Mouse (Mus musculus) right cerebral cortex, adult 2 months (tissue): ENCODE measurements around the gene Pilrb1.
"Not testable (repeated sequence)": the region's sequence is repeated elsewhere in the genome, so short reads cannot be mapped to it uniquely, and the experiment has no call there.

Experiments used
- DNase-seq, 2 experiments: peaks; one replicate each; pipeline ENCODE4 v3.0.0; 2021 to 2022; ENCODE audit warnings: low spot score in 2 of 2

Gene Pilrb1

DNA sequence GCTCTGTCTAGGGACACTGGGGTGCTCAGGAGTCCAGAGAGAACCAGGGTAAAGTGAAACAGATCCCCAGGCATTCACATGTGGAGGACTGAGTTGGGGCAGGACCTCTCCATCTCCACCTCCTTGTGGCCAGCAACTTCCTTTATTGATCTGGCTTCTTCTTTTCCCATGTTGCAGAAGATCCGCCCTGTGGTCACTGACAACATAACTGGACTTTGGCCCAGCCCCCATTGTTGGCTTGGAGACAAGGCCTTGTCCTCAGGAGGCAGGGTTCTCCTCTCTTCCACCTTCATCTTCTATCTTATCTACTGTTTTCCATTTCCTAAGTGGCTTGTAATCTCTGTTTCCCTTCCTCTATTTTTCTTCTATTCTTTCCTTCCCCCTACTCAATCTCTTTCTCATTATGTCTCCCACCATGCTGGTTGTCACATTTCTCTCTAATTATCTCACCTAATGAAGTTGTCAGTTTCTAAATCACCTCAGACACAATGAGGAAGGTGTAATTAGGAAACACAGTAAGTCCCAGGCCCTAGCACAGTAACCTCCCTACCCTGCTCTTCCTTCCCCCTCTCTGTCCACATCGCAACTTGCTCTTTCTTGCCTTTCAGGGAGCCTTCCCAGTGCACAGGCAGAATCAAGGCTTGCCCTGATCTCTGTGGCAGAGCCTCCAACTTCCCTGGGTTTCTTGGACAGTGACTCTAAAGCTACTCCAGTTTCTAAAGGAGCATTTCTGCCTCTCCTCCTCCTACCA lies at the start of gene Pilrb1:
Gene Pilrb1 (minus strand): TSS at position 147 of the 751 bp plus-strand sequence.
- DNase-seq, result not testable (repeated sequence)

GRCm38 (mm10) chr5:137897812-137898211 lies 39.9 kb upstream of the Pilrb1 start:
- DNase-seq, result no peak

GRCm38 (mm10) chr5:137892954-137893353 lies 35.0 kb upstream of the Pilrb1 start:
- DNase-seq, result no peak

GRCm38 (mm10) chr5:137887666-137888065 lies 29.8 kb upstream of the Pilrb1 start:
- no peak for DNase-seq

- peak; percentile 55 to 72 for DNase-seq
Observed at GRCm38 (mm10) chr5:137885894-137886293, 28.0 kb upstream of the Pilrb1 start.

DNA sequence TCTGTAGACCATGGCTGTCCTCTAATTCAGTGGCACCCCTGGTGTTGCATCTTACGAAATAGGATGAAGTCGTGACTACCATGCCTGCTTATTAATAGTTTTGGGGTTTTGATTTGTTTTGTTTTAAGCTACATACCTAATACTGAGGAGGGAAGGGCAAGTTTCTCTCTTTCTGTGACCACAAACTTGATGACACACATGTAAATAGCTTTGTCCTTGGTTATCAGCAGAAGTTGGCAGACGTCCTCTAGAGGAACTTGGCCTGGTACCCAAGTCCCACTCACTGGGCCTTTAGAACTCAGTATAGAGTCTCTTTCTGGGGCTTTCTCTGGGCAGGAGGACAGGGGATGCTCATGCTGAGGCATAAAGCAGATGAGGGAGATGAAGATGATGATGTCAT lies 25.4 kb upstream of the Pilrb1 start:
- DNase-seq, result no peak

DNA sequence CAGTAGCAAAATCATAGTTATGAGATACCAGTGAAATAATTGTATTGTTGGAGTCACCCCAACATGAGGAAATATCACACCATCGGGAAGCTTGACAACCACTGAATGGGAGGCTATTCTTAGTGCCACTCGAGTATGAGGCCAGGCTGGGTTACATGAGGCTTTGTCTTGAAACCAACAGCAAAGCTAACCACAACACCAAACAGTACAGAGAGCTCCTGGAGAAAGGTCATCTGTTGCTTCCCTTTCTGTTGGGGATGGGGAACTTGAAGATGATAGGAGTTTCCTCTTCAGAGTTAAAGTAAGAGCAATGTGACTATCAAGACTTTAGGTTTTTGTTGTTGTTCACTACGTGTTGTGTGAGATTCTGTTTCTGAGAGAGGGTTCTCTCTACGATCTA lies 25.0 kb upstream of the Pilrb1 start:
- no peak for DNase-seq

GRCm38 (mm10) chr5:137877860-137878259 lies 20.0 kb upstream of the Pilrb1 start:
- peak; percentile 3 to 4 for DNase-seq

- no peak for DNase-seq
Observed at GRCm38 (mm10) chr5:137875054-137875453, 17.1 kb upstream of the Pilrb1 start.

DNA sequence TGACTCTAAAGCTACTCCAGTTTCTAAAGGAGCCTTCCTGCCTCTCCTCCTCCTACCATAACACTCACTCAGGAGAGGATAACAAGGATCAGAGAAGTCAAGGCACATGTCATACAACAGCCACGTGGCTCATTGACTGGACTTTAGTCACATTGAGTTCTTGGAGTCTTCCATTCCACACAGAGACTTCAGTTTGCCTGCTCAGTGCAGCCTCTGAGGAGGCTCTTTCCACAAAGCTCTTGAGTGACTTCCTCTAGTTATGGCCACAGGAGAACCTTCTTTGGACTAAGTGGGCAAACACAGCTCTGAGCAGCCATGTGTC lies 14.4 kb upstream of the Pilrb1 start:
- DNase-seq, result not testable (repeated sequence)

GRCm38 (mm10) chr5:137871644-137872380 lies 13.9 kb upstream of the Pilrb1 start, which contains the start of gene Pilrb2:
Gene Pilrb2 (minus strand): TSS chr5:137871815.
- not testable (repeated sequence) for DNase-seq

GRCm38 (mm10) chr5:137868600-137868999 lies 10.7 kb upstream of the Pilrb1 start:
- DNase-seq, result not testable (repeated sequence)

DNA sequence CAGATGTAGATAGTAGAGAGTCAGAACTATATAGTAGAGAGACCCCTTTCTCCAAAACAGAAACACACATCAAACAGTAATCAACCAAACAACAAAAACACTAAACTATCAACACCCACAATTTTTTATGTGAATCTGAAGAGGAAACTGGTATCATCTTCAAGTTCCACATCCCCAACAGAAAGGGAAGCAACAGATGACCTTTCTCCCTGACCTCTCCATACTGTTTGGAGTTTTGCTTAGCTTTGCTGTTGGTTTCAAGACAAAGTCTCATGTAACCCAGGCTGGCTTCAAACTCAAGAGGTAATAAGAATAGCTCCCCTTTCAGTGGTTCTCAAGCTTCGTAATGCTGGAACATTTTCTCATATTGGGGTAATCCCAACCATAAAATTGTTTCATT lies 6.1 kb upstream of the Pilrb1 start:
- DNase-seq, result not testable (repeated sequence)

- DNase-seq, result not testable (repeated sequence)
Observed at GRCm38 (mm10) chr5:137856870-137857269, 1.0 kb downstream of the Pilrb1 start.

DNA sequence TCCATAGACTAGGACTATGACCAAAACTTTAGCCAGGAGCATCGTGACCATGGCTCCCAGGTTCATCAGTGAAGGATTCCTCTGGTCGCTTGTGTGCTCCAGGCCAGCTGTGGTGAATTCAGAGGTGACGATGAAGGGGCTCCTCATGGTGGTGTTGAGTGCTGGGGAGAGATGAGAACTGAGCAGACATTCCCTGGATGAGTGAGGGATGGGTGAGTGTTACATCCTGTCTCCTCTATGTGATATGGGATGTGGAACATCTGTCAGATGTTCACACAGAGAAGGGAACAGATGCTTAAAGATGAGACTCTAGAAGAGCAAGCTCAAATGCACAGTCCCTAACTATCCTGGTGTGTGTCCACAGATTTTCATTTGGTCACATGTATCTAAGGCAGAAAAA lies 3.0 kb downstream of the Pilrb1 start:
- DNase-seq, result not testable (repeated sequence)

DNA sequence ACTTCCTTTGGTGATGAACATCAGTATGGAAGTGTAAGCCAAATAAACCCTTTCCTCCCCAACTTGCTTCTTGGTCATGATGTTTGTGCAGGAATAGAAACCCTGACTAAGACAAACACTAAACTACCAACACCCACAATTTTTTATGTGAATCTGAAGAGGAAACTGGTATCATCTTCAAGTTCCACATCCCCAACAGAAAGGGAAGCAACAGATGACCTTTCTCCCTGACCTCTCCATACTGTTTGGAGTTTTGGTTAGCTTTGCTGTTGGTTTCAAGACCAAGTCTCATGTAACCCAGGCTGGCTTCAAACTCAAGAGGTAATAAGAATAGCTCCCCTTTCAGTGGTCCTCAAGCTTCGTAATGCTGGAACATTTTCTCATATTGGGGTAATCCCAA lies 7.6 kb downstream of the Pilrb1 start:
- DNase-seq, result not testable (repeated sequence)

- DNase-seq, result not testable (repeated sequence)
Observed at GRCm38 (mm10) chr5:137837110-137837509, 20.8 kb downstream of the Pilrb1 start.

DNA sequence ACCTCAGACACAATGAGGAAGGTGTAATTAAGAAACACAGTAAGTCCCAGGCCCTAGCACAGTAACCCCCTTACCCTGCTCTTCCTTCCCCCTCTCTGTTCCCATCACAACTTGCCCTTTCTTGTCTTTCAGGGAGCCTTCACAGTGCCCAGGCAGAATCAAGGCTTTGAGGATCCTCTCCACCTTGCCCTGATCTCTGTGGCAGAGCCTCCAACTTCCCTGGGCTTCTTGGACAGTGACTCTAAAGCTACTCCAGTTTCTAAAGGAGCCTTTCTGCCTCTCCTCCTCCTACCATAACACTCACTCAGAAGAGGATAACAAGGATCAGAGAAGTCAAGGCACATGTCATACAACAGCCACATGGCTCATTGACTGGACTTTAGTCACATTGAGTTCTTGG lies 21.3 kb downstream of the Pilrb1 start:
- DNase-seq, result no peak

- not testable (repeated sequence) for DNase-seq
Observed at GRCm38 (mm10) chr5:137835966-137836520, 21.9 kb downstream of the Pilrb1 start, which contains the start of gene Pilra. Gene Pilra (minus strand): TSS chr5:137836281.

- no peak for DNase-seq
Observed at GRCm38 (mm10) chr5:137833500-137833899, 24.4 kb downstream of the Pilrb1 start.

GRCm38 (mm10) chr5:137831506-137831905 lies 26.4 kb downstream of the Pilrb1 start:
- no peak for DNase-seq

DNA sequence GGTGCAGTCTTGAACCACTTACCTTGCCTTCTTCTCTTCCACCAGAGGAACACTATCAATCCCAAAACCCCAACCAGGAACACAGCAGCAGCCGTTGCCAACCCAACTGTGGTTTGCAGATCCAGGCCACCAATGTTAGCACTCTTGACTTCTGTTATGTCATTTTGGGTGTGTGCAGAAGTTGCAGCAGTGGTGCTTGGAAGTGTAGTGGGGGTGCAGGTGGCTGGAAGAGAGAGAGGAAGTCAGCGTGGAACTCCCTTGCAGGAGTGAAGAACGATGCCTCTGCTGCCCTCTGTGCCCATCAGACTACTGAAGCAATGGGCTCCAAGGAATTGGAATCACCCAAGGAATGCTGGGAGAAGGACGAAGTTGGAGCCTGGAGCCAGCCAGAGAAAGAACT lies 26.8 kb downstream of the Pilrb1 start:
- DNase-seq, result no peak

DNA sequence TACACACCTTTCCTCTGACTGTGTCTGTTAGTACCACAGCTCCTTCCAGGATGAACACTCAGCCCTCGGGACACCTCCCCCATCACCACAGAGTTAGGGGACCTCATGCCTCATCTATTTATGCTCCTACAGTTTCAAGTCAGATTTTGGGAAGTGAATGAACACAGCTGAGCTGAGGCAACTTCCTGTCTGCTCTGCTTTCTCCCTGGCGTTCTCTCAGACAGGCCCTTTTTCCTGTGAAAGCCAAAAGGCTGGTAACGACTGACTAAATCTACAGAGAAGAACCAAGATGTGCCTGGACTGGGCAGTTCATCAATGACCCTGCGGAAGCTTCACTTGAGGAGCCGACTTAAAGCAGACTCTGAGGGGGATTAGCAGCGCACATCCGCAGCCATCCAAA lies 27.7 kb downstream of the Pilrb1 start:
- DNase-seq, result no peak
